Mouse (Mus musculus): ENCODE results near the gene Hcn2. TPM values are rescaled to one million over a fixed set of nuclear protein-coding genes. Genes with fewer than 3 reads are reported as not detected.

Gene Hcn2
- polyA plus RNA-seq, 1 experiment from 2014 or later = 0.05 TPM

DNA sequence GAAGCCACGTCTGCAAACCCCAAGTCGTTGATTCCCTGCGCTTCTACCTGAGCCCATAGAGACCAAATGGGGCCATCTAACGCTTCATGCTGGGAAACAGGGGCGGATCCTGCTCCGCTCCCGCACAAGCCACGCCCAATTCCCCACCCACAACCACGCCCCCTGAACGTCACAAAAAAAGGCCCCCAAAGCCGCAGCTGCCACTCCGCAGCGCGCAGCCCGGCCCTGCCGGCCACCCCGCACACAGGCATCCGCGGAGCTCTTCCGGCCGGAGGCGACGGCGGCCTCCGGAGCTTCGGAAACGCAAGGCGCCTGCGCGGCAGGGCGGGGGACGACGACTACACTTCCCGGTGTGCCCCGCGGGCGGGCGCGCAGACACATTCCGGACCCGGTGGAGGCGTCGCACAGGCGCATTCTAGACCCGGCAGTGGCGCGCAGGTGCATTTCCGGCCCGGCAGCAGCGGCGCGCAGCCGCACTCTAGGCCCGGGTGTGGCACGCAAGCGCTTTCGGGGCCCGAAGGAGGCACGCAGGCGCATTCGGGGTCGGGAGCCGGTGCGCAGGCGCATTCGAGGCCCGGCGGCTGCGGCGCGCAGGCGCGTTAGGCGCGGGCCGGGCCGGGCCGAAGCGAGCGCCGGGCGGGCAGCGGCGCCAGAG, 34.7 kb upstream of the Hcn2 start, which contains the start of gene Cdc34:
Gene Cdc34 (plus strand): TSS at position 605 of the 655 bp plus-strand sequence.
- peak within 1 kb of the TSS; percentile 79 for H3K4me3 ChIP-seq
- WGBS = under 1% methylated on average over 84 of the region's 84 CpGs
- peak within 1 kb of the TSS; percentile 87 for H3K27ac ChIP-seq (replicated peaks)
- H3K9me3 ChIP-seq (replicated peaks) = no peaks in the 10 kb centered on the region
- peak; percentile 100 for DNase-seq (ENCODE audit: low spot score)
- no peaks in the 10 kb centered on the region for H3K27me3 ChIP-seq (ENCODE audit: low read depth, poor library complexity, severe bottlenecking)
- H3K4me1 ChIP-seq = peaks cover 31% of the 10 kb centered on the region
- peaks cover 31% of the 10 kb centered on the region for H3K36me3 ChIP-seq

DNA sequence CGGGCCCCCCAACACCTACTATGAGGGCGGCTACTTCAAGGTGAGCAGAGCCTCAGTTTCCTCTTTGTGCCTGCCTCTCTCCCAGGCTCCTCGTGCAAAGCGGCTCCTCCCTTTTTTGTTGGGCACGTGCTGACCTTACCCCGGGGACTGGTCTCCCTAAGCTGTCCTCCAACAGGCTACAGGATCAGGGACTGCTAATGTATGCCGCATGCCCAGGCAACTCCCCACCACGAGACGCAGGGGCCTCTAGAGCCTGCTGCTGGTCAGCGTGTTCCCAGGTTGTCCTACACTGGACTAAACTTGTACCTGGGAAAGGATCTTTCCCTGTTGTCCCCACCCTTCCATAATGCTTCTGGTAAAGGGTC, 33.9 kb upstream of the Hcn2 start:
- H3K27ac ChIP-seq (replicated peaks) = peak overlapping the region; percentile 87
- H3K4me3 ChIP-seq = peak overlapping the region; percentile 79
- H3K4me1 ChIP-seq = peaks cover 31% of the 10 kb centered on the region
- H3K9me3 ChIP-seq (replicated peaks) = no peaks in the 10 kb centered on the region
- WGBS = 0% methylated on average over 10 of the region's 10 CpGs
- no peaks in the 10 kb centered on the region for H3K27me3 ChIP-seq (ENCODE audit: low read depth, poor library complexity, severe bottlenecking)
- peak; percentile 46 for DNase-seq (ENCODE audit: low spot score)
- peaks cover 39% of the 10 kb centered on the region for H3K36me3 ChIP-seq

GRCm38 (mm10) chr10:79682916-79683582, 33.4 kb upstream of the Hcn2 start:
- Histone ChIP-seq H3K4me1 (peaks cover 31% of the 10 kb centered on the region), H3K9me3 (replicated peaks) (no peaks in the 10 kb centered on the region), H3K27ac (replicated peaks) (peak overlapping the region; percentile 87), H3K4me3 (peak overlapping the region; percentile 79), H3K36me3 (peaks cover 44% of the 10 kb centered on the region), H3K27me3 (ENCODE audit: low read depth, poor library complexity, severe bottlenecking) (no peaks in the 10 kb centered on the region)
- peak; percentile 53 for DNase-seq (ENCODE audit: low spot score)
- 9% methylated on average over 10 of the region's 10 CpGs for WGBS

GRCm38 (mm10) chr10:79683726-79684640, 32.5 kb upstream of the Hcn2 start:
- peaks cover 53% of the 10 kb centered on the region for H3K36me3 ChIP-seq
- no peak overlapping the region for H3K27ac ChIP-seq (replicated peaks)
- WGBS = 93% methylated on average over 6 of the region's 6 CpGs

DNA sequence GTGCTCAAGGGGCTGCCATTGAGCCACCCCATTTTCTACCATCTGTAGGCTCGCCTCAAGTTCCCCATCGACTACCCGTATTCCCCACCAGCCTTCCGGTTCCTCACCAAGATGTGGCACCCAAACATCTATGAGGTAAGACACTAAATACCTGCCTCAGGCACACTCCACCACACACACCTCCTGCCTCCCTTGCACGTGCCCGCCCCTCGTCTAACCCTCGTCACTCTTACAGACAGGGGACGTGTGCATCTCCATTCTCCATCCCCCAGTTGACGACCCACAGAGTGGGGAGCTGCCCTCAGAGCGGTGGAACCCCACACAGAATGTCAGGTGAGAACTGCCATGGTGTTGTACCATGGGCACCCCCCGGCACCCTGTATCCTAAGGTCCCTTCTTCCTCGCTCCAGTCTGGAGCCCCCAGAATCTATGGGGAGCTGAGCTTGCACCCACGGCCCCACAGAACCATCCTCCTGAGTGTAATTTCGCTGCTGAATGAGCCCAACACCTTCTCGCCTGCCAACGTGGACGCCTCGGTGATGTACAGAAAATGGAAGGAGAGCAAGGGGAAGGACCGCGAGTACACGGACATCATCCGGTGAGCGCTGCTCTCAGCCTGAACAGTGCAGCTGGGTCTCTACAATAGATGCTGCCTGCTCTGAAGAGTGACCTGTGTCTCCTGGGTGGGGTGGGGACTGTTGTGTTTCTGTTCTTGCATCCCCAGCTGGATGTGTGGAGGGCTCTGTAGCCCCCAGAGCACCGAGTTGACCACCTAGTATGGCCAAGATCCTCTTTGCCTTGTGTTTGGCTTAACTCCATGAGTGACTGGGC, 31.4 kb upstream of the Hcn2 start:
- Histone ChIP-seq H3K4me3 (no peak overlapping the region), H3K9me3 (replicated peaks) (no peaks in the 10 kb centered on the region), H3K27me3 (ENCODE audit: low read depth, poor library complexity, severe bottlenecking) (no peaks in the 10 kb centered on the region), H3K27ac (replicated peaks) (no peak overlapping the region), H3K36me3 (peaks cover 63% of the 10 kb centered on the region), H3K4me1 (peaks cover 31% of the 10 kb centered on the region)
- no peak for DNase-seq (ENCODE audit: low spot score)
- 95% methylated on average over 25 of the region's 25 CpGs for WGBS

More at GRCm38 (mm10) chr10:79683726-79684640, 32.5 kb upstream of the Hcn2 start:
- Histone ChIP-seq H3K27me3 (ENCODE audit: low read depth, poor library complexity, severe bottlenecking) (no peaks in the 10 kb centered on the region), H3K9me3 (replicated peaks) (no peaks in the 10 kb centered on the region), H3K4me1 (peaks cover 31% of the 10 kb centered on the region), H3K4me3 (peak overlapping the region; percentile 79)
- DNase-seq (ENCODE audit: low spot score) = no peak

- Histone ChIP-seq H3K9me3 (replicated peaks) (no peaks in the 10 kb centered on the region), H3K27me3 (ENCODE audit: low read depth, poor library complexity, severe bottlenecking) (no peaks in the 10 kb centered on the region), H3K4me1 (peaks cover 24% of the 10 kb centered on the region), H3K36me3 (peaks cover 65% of the 10 kb centered on the region), H3K27ac (replicated peaks) (no peak overlapping the region), H3K4me3 (no peak overlapping the region)
- 93% methylated on average over 2 of the region's 2 CpGs for WGBS
- DNase-seq (ENCODE audit: low spot score) = no peak
Observed at GRCm38 (mm10) chr10:79686219-79686618, 30.2 kb upstream of the Hcn2 start.

GRCm38 (mm10) chr10:79686691-79687090, 29.7 kb upstream of the Hcn2 start:
- H3K36me3 ChIP-seq = peaks cover 65% of the 10 kb centered on the region
- no peaks in the 10 kb centered on the region for H3K27me3 ChIP-seq (ENCODE audit: low read depth, poor library complexity, severe bottlenecking)
- H3K27ac ChIP-seq (replicated peaks) = no peak overlapping the region
- no peak overlapping the region for H3K4me3 ChIP-seq
- WGBS = 100% methylated on average over 1 of the region's 1 CpGs
- DNase-seq (ENCODE audit: low spot score) = no peak
- peaks cover 21% of the 10 kb centered on the region for H3K4me1 ChIP-seq
- H3K9me3 ChIP-seq (replicated peaks) = no peaks in the 10 kb centered on the region

DNA sequence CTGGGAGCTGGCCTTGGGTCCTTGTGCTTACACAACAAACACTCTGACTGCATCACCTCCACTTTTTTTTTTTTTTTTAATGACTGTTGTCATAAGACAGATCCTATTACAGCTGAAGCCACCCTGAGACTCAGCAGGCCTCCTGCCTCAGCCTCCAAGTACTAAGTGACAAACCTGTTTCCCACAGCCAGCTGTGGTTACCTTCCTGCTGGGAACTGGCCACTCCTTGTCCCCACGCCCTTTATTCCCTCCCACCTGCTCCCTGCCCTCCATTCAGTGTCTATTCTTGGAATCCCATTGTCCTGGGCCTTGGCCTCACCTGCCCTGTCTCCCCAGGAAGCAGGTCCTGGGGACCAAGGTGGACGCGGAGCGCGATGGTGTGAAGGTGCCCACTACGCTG, 28.9 kb upstream of the Hcn2 start:
- no peaks in the 10 kb centered on the region for H3K27me3 ChIP-seq (ENCODE audit: low read depth, poor library complexity, severe bottlenecking)
- peaks cover 1% of the 10 kb centered on the region; the same call in 1 of the 2 replicates for H3K9me3 ChIP-seq (replicated peaks)
- H3K27ac ChIP-seq (replicated peaks) = no peak overlapping the region
- H3K4me1 ChIP-seq = peaks cover 21% of the 10 kb centered on the region
- peaks cover 65% of the 10 kb centered on the region for H3K36me3 ChIP-seq
- DNase-seq (ENCODE audit: low spot score) = no peak
- no peak overlapping the region for H3K4me3 ChIP-seq
- WGBS = 95% methylated on average over 6 of the region's 6 CpGs

DNA sequence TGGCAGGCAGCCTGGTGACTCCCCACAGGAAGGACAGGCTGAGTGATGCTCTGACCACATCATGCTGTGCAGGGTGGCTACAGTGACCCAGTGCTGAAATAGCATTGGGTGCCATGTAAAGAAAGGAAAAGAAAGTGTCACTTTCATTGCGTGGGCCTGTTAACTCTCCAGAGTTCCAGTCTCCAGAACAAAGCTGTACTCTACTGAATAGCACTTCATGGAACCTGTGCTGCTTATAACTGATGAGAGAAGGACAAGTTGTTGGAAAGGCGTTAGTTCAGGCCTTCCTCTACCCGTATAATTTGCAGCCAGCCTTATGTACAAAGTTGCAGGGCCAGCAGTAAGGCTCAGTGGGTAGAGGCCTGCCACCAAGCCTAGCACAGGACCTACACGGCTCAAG, 27.7 kb upstream of the Hcn2 start, which contains the start of gene Gzmm:
Gene Gzmm (plus strand): TSS at position 301 of the 400 bp plus-strand sequence.
- Histone ChIP-seq H3K4me1 (peaks cover 9% of the 10 kb centered on the region), H3K4me3 (no peak within 1 kb of the TSS), H3K27me3 (ENCODE audit: low read depth, poor library complexity, severe bottlenecking) (no peaks in the 10 kb centered on the region), H3K36me3 (peaks cover 64% of the 10 kb centered on the region), H3K9me3 (replicated peaks) (peaks cover 2% of the 10 kb centered on the region; the same call in 1 of the 2 replicates), H3K27ac (replicated peaks) (no peak within 1 kb of the TSS)
- no peak for DNase-seq (ENCODE audit: low spot score)
- WGBS = 85% methylated on average over 4 of the region's 4 CpGs

GRCm38 (mm10) chr10:79689178-79689577, 27.3 kb upstream of the Hcn2 start:
- H3K36me3 ChIP-seq = peaks cover 59% of the 10 kb centered on the region
- H3K27ac ChIP-seq (replicated peaks) = no peak overlapping the region
- H3K4me1 ChIP-seq = peaks cover 4% of the 10 kb centered on the region
- no peak for DNase-seq (ENCODE audit: low spot score)
- WGBS = 98% methylated on average over 3 of the region's 3 CpGs
- H3K4me3 ChIP-seq = no peak overlapping the region
- H3K27me3 ChIP-seq (ENCODE audit: low read depth, poor library complexity, severe bottlenecking) = no peaks in the 10 kb centered on the region
- peaks cover 2% of the 10 kb centered on the region; the same call in 1 of the 2 replicates for H3K9me3 ChIP-seq (replicated peaks)

- no peak overlapping the region for H3K27ac ChIP-seq (replicated peaks)
- no peak for DNase-seq (ENCODE audit: low spot score)
- H3K36me3 ChIP-seq = peaks cover 30% of the 10 kb centered on the region
- no peak overlapping the region for H3K4me3 ChIP-seq
- no peaks in the 10 kb centered on the region; the same call in 1 of the 2 replicates for H3K4me1 ChIP-seq
- no peaks in the 10 kb centered on the region for H3K27me3 ChIP-seq (ENCODE audit: low read depth, poor library complexity, severe bottlenecking)
- H3K9me3 ChIP-seq (replicated peaks) = peaks cover 2% of the 10 kb centered on the region; the same call in 1 of the 2 replicates
- WGBS = 94% methylated on average over 2 of the region's 2 CpGs
Observed at GRCm38 (mm10) chr10:79691986-79692548, 24.4 kb upstream of the Hcn2 start.
